Mouse (Mus musculus): ENCODE data around the gene Aox2.

- TF ChIP-seq GATA1 (IDR thresholded peaks at IDR 0.05; ENCODE audit: low read length), result no peak
- no peak for TF ChIP-seq TAL1 (IDR thresholded peaks at IDR 0.05; ENCODE audit: low read length)
These were observed 9.9 kb upstream of the Aox2 start for GRCm38 (mm10) chr1:58268231-58268630.
